Mouse (Mus musculus): ENCODE results near the gene Tpp2. TPM values are rescaled to one million over a fixed set of nuclear protein-coding genes. Genes with fewer than 3 reads are reported as not detected.
A peak's percentile ranks its signal among the peaks of the same experiment; 100 is the strongest.
"Not testable (repeated sequence)": the region's sequence is repeated elsewhere in the genome, so short reads cannot be mapped to it uniquely, and the experiment has no call there.

The Tpp2 gene
- 23.4 and 27.3 TPM in 2 replicates for polyA plus RNA-seq (2012; rRNA removed)
- 49.6 and 53.0 TPM in 2 replicates for polyA plus RNA-seq (2014; fragmentation: Nextera tagmentation; extraction: Ambion mirVana)

- Histone ChIP-seq H3K4me1 (ENCODE audit: control insufficient read depth, insufficient read depth, low read length) (peaks cover 5% of the 10 kb centered on the region), H3K27me3 (ENCODE audit: control insufficient read depth, insufficient read depth, low read length) (no peaks in the 10 kb centered on the region), H3K27ac (replicated peaks; ENCODE audit: low read depth, low read length) (peak within 1 kb of the TSS; percentile 95), H3K36me3 (ENCODE audit: control insufficient read depth, insufficient read depth, low read length) (no peaks in the 10 kb centered on the region), H3K4me2 (replicated peaks; ENCODE audit: low read depth, low read length, severe bottlenecking) (peak within 1 kb of the TSS; percentile 60), H3K9ac (ENCODE audit: low read depth, low read length, severe bottlenecking) (peak within 1 kb of the TSS; percentile 97), H3K9me3 (ENCODE audit: control insufficient read depth, low read length) (no peaks in the 10 kb centered on the region), H3K4me3 (replicated peaks; ENCODE audit: low read length) (peak within 1 kb of the TSS; percentile 100)
- WGBS, result under 1% methylated on average over 78 of the region's 81 CpGs
- peak; percentile 98 for DNase-seq (ENCODE audit: low spot score)
- 0 out of 2 replicates have a peak, but pooled peaks have one; percentile 43 for TF ChIP-seq POLR2A (IDR thresholded peaks at IDR 0.05; ENCODE audit: borderline replicate concordance, extremely low read depth, insufficient read depth, insufficient read length)
- peak; percentile 99 for ATAC-seq (ENCODE audit: low FRiP score, low read depth)
These were observed at the start of gene Tpp2 for GRCm38 (mm10) chr1:43933488-43934415. Gene Tpp2 (plus strand): TSS chr1:43933647.

DNA sequence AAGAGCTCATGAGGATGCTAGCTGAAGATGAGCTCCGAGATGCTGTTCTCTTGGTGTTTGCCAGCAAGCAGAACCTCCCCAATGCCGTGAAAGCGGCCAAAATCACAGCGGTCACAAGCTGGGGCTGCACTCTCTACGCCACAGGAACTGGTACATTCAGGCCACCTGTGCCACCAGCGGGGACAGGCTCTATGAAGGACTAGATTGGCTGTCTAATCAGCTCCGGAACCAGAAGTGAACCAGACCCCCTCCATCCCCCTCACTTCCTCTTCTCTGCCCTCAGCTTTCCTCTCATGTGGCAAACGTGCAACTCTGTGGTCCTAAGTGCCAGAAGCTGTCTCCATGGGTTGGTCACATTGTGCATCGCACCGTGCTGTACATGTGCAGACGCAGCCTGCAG lies 45.1 kb upstream of the Tpp2 start:
- H3K9ac ChIP-seq (ENCODE audit: low read depth, low read length, severe bottlenecking), result not testable (repeated sequence)
- WGBS, result 81% methylated on average over 11 of the region's 11 CpGs

GRCm38 (mm10) chr1:43895742-43896141 lies 37.7 kb upstream of the Tpp2 start:
- TF ChIP-seq POLR2A (IDR thresholded peaks at IDR 0.05; ENCODE audit: borderline replicate concordance, extremely low read depth, insufficient read depth, insufficient read length), result no peak
- no peak for DNase-seq (ENCODE audit: low spot score)
- ATAC-seq (ENCODE audit: low FRiP score, low read depth), result no peak

More for the DNA sequence above, 45.1 kb upstream of the Tpp2 start:
- not testable (repeated sequence) for H3K4me2 ChIP-seq (replicated peaks; ENCODE audit: low read depth, low read length, severe bottlenecking); H3K27ac ChIP-seq (replicated peaks; ENCODE audit: low read depth, low read length); H3K4me3 ChIP-seq (replicated peaks; ENCODE audit: low read length); ATAC-seq (ENCODE audit: low FRiP score, low read depth); H3K36me3 ChIP-seq (ENCODE audit: control insufficient read depth, insufficient read depth, low read length); DNase-seq (ENCODE audit: low spot score); H3K4me1 ChIP-seq (ENCODE audit: control insufficient read depth, insufficient read depth, low read length); H3K9me3 ChIP-seq (ENCODE audit: control insufficient read depth, low read length); H3K27me3 ChIP-seq (ENCODE audit: control insufficient read depth, insufficient read depth, low read length)

DNA sequence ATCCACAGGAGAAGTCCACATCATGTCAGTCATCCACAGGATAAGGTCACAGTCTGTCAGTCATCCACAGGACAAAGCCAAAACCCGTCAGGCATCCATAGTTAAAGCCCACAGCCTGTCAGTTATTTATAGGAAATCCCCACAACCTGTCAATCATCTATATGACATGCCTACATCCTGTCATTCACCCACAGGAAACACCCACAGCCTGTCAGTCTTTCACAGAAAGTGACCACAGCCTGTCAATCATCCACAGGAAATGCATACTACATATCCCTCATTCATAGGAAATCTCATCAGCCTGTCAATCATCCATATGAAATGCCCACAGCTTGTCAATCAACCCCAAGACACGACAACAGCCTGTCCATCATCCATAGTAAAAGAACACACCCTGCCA lies 36.3 kb upstream of the Tpp2 start:
- Histone ChIP-seq H3K4me3 (replicated peaks; ENCODE audit: low read length) (no peak overlapping the region), H3K4me1 (ENCODE audit: control insufficient read depth, insufficient read depth, low read length) (peaks cover 3% of the 10 kb centered on the region; the same call in 1 of the 2 replicates), H3K9ac (ENCODE audit: low read depth, low read length, severe bottlenecking) (no peak overlapping the region), H3K4me2 (replicated peaks; ENCODE audit: low read depth, low read length, severe bottlenecking) (no peak overlapping the region), H3K9me3 (ENCODE audit: control insufficient read depth, low read length) (no peaks in the 10 kb centered on the region), H3K27me3 (ENCODE audit: control insufficient read depth, insufficient read depth, low read length) (no peaks in the 10 kb centered on the region), H3K27ac (replicated peaks; ENCODE audit: low read depth, low read length) (no peak overlapping the region), H3K36me3 (ENCODE audit: control insufficient read depth, insufficient read depth, low read length) (no peaks in the 10 kb centered on the region)
- ATAC-seq (ENCODE audit: low FRiP score, low read depth) (no peak), DNase-seq (ENCODE audit: low spot score) (no peak)
- WGBS, result 74% methylated on average over 2 of the region's 2 CpGs
- no peak for TF ChIP-seq POLR2A (IDR thresholded peaks at IDR 0.05; ENCODE audit: borderline replicate concordance, extremely low read depth, insufficient read depth, insufficient read length)

More at GRCm38 (mm10) chr1:43895742-43896141, 37.7 kb upstream of the Tpp2 start:
- peaks cover 3% of the 10 kb centered on the region; the same call in 1 of the 2 replicates for H3K4me1 ChIP-seq (ENCODE audit: control insufficient read depth, insufficient read depth, low read length)
- H3K9me3 ChIP-seq (ENCODE audit: control insufficient read depth, low read length), result no peaks in the 10 kb centered on the region
- no peaks in the 10 kb centered on the region for H3K36me3 ChIP-seq (ENCODE audit: control insufficient read depth, insufficient read depth, low read length)
- no peak overlapping the region for H3K27ac ChIP-seq (replicated peaks; ENCODE audit: low read depth, low read length)
- H3K4me3 ChIP-seq (replicated peaks; ENCODE audit: low read length), result no peak overlapping the region
- H3K4me2 ChIP-seq (replicated peaks; ENCODE audit: low read depth, low read length, severe bottlenecking), result no peak overlapping the region
- H3K27me3 ChIP-seq (ENCODE audit: control insufficient read depth, insufficient read depth, low read length), result no peaks in the 10 kb centered on the region
- no peak overlapping the region for H3K9ac ChIP-seq (ENCODE audit: low read depth, low read length, severe bottlenecking)

GRCm38 (mm10) chr1:43897987-43898386 lies 35.5 kb upstream of the Tpp2 start:
- Histone ChIP-seq H3K4me1 (ENCODE audit: control insufficient read depth, insufficient read depth, low read length) (peaks cover 3% of the 10 kb centered on the region; the same call in 1 of the 2 replicates), H3K36me3 (ENCODE audit: control insufficient read depth, insufficient read depth, low read length) (no peaks in the 10 kb centered on the region), H3K4me3 (replicated peaks; ENCODE audit: low read length) (no peak overlapping the region), H3K27ac (replicated peaks; ENCODE audit: low read depth, low read length) (no peak overlapping the region), H3K9me3 (ENCODE audit: control insufficient read depth, low read length) (no peaks in the 10 kb centered on the region), H3K9ac (ENCODE audit: low read depth, low read length, severe bottlenecking) (no peak overlapping the region), H3K27me3 (ENCODE audit: control insufficient read depth, insufficient read depth, low read length) (no peaks in the 10 kb centered on the region), H3K4me2 (replicated peaks; ENCODE audit: low read depth, low read length, severe bottlenecking) (no peak overlapping the region)
- ATAC-seq (ENCODE audit: low FRiP score, low read depth) (no peak), DNase-seq (ENCODE audit: low spot score) (no peak)
- no peak for TF ChIP-seq POLR2A (IDR thresholded peaks at IDR 0.05; ENCODE audit: borderline replicate concordance, extremely low read depth, insufficient read depth, insufficient read length)
- WGBS, result 83% methylated on average over 18 of the region's 18 CpGs
